Mouse (Mus musculus): Measurements from ENCODE around the gene Gm6525.
A peak's percentile ranks its signal among the peaks of the same experiment; 100 is the strongest.

Gene Gm6525

GRCm38 (mm10) chr3:84173581-84174154 lies at the start of gene Gm6525:
TSS of gene Gm6525 (plus strand) at chr3:84174104.
- no peak for DNase-seq

- no peak for DNase-seq
Observed at GRCm38 (mm10) chr3:84125704-84126289, 48.1 kb upstream of the Gm6525 start.

DNA sequence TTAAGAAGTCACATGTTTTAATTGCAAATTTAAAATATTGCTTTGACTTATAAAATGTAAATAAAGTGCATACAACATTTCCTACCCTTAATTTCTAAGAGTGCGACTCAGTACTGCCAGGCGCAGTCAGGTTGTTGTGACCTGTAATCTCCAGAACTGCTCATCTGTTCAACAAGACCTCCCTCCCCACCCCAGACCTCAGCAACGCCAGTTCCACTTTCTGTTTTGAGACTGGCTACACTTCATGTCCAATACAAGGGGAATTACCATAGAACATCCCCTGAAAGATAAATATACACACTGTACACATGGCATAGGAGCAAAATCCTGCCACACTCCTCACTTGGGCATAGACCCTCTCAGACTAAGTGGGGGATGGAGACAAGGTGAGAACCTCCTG lies 47.2 kb upstream of the Gm6525 start:
- DNase-seq = no peak

GRCm38 (mm10) chr3:84127431-84127830 lies 46.5 kb upstream of the Gm6525 start:
- DNase-seq = no peak

- DNase-seq = no peak
Observed at GRCm38 (mm10) chr3:84128871-84129870, 44.7 kb upstream of the Gm6525 start.

GRCm38 (mm10) chr3:84130776-84131175 lies 43.1 kb upstream of the Gm6525 start:
- no peak for DNase-seq

DNA sequence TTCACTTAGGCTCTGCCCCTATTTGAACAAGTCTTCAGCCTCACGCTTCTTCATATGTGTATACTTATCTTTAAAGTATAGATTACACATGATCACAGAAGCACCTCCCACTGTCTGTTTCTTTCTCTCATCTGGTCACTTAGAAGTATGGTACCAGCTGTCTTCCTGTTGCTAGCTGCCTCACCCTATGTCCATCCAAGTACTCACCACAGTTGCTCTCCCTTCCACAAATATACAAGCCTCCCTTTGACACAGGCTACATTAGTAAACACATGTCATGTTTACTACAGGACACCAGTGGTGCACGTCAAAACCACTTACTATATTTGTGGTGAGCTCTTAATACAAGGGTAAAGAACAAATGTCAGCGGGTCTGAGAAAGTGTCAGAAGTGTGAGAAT lies 42.5 kb upstream of the Gm6525 start:
- DNase-seq = no peak

GRCm38 (mm10) chr3:84135387-84135786 lies 38.5 kb upstream of the Gm6525 start:
- no peak for DNase-seq

GRCm38 (mm10) chr3:84135933-84136332 lies 38.0 kb upstream of the Gm6525 start:
- DNase-seq = no peak

DNA sequence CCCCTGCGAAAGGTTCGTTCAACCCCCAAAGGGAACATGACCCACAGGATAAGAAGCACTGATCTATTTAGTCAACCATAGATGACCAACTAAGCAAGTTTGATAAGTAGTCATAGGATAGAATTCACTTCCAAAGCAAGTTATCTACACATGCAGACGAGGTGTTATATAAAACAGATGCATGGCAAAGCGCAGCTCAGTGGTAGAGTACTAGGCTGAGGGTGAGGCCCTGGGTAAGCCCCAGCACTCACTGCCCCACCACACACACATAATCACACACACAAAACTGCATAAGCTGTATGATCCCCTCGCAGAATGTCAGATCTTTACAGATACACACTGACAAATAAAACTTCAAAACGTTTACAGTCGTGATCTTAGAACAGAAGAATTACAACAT lies 37.4 kb upstream of the Gm6525 start:
- no peak for DNase-seq

- DNase-seq = no peak
Observed at GRCm38 (mm10) chr3:84140947-84141346, 33.0 kb upstream of the Gm6525 start.

- no peak for DNase-seq
Observed at GRCm38 (mm10) chr3:84149831-84150230, 24.1 kb upstream of the Gm6525 start.

DNA sequence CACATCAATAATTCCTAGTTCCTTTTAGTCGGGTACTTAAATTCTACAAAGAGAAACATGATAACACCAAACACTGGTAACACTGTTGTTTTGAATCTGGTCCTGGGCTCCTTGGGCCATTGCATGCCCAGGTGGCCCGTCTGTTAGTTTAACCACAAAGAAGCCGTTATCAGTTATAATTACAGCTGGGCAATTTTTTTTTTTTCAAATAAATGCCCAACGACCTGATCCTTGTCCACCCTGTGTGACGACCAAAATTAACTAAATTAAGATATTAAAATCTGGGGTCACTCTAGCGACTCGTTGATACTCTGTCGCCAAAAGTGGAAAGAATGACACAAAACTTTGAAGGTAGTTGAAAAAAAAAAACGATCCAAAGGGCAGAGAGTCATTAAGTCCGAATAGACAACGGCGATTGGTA lies 19.2 kb upstream of the Gm6525 start:
- DNase-seq = no peak

DNA sequence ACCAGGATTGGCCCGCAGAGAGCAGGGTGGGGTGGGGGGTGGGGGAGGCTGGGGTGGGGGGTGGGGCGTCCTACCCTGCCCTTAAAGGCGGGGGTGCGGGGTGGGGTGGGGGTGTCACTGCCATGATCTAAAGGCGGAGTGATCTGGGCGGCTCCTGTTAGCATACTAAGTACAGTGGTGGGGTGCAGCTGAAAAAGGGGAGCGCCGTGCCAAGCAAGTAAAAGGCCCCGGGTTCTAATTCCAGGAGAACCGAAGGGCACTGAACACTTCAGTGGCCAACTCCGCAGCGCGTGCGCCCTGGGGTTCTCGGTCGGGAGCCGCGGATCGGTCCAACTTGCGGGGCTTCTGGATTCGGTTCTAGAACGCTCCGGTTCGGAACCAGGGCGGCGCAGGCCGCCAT lies 18.8 kb upstream of the Gm6525 start:
- no peak for DNase-seq

- DNase-seq = peak; percentile 95 to 98
Observed at GRCm38 (mm10) chr3:84155558-84156006, 18.3 kb upstream of the Gm6525 start, which contains the start of gene Mnd1. TSS of gene Mnd1 (minus strand) at chr3:84155786.

DNA sequence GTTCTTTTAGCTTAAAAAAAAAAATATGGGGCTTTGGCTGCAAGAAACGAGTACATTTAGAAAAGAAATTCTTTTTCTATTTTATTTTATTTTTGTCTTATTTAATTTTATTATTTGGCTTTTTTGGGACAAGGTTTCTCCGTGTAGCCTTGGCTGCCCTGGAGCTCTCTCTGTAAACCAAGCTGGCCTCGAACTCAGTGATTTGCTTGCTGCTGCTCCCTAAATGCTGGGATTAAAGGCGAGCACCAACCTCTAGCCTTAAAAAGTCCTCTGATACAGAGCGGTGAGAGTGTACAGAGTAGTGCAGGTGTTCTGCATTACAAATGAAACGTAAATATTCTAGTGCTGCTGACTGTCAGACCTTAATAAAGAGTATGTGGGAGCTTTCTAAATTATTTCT lies 17.8 kb upstream of the Gm6525 start:
- DNase-seq = no peak

GRCm38 (mm10) chr3:84157011-84157410 lies 16.9 kb upstream of the Gm6525 start:
- DNase-seq = no peak

- no peak for DNase-seq
Observed at GRCm38 (mm10) chr3:84157559-84158350, 16.1 kb upstream of the Gm6525 start.

DNA sequence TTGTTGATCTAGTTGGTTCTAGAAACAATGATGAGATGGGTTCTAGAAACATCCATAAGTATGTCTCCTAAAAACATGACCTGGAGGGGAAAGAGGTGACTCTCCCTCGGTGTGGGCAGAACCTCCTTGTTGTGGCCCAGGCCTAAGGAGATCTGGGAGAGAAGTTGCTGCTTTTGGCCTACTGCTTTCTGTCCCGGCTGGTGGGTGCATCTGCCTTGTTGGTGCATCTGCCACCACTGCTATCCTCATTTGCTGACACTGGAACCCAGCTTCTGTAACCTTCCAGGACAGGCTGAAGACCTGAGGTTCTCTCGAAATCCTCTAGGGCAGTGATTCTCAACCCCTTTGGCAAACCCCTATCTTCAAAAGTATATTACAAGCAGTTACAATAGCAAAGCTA lies 8.5 kb upstream of the Gm6525 start:
- DNase-seq = no peak

DNA sequence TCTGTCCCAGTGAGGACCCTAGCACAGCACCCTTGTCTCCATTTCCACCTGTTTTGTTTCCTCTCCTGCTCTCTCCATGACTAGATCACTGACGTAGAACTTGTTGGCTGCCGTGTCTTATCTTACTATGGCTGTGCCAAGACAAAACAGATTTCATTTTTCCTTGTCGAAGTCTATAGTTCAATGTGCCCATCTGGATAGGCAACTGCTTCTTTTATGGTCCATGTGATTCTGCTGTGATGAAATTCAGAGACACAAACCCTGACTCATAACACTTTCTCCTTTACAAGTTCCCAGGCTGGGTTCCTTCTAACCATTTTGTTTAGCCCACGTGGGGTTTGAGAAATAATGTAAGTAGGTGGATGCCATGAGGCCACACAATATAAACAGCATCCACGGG lies 7.8 kb upstream of the Gm6525 start:
- DNase-seq = no peak

DNA sequence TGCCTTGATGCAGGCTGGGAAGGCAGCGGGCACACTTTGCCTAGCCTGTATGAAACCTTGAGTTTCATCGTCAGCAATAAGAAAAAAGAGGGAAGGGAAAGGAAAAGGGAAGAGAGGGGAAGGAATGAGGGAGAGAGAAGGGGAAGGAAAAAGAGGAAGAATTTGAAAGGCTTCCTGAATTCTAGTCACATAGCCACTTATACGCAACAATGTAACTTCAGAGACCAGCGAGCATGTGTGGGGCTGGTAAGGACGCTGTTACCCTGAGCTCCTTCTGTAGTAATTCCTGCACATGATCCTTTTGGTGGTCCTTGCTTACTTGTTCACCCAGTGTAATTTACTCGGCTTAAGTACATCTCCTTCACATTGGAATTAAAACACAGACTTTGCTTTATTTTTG lies 5.0 kb upstream of the Gm6525 start:
- no peak for DNase-seq

- DNase-seq = no peak
Observed at GRCm38 (mm10) chr3:84169393-84170005, 4.4 kb upstream of the Gm6525 start.

Data from cerebellum, postnatal 25 days (tissue).